Comparison of ENCODE assay signal across 8 mouse cellular contexts in genomic region chr7:25008635-25009034, GRCm38 (mm10). TPM values are rescaled to one million over a fixed set of nuclear protein-coding genes. Genes with fewer than 3 reads are reported as not detected.
DNase-seq lines count a peak whose midpoint lies in the region; ATAC-seq and TF ChIP-seq lines count a peak whose summit lies in the region.

No protein-coding gene starts in this region.

- no peak for TF ChIP-seq POLR2A in heart, adult 2 months (IDR thresholded peaks at IDR 0.05; ENCODE audit: insufficient read depth, low read depth, low read length)

- DNase-seq in heart, adult 2 months: peak; percentile 37 to 59
- DNase-seq in heart, adult 11 months: no peak
- peak; percentile 75 for DNase-seq in Muller cell, postnatal 12 days (ENCODE audit: inconsistent ontology term)
- DNase-seq in cerebellum, postnatal 36 days: peak; percentile 62 to 69
- DNase-seq in kidney, postnatal 25 days: peak; percentile 71 to 76
- DNase-seq in midbrain, embryonic 10.5 days (ENCODE audit: low spot score): peak; percentile 75
- DNase-seq in thymus, adult 18-20 months: peak; percentile 30 to 37

- WGBS in heart, adult 2 months: 2% methylated on average over 17 of the region's 17 CpGs
- WGBS in heart, embryonic 15.5 days: 2% methylated on average over 17 of the region's 17 CpGs
- WGBS in midbrain, embryonic 10.5 days: 2% methylated on average over 17 of the region's 17 CpGs

- no peaks in the 10 kb centered on the region for H3K79me2 ChIP-seq in heart, adult 2 months (replicated peaks; ENCODE audit: control insufficient read depth, insufficient read depth, low read length)

- H3K36me3 ChIP-seq in heart, adult 2 months (ENCODE audit: control insufficient read depth, insufficient read depth, low read length): no peaks in the 10 kb centered on the region
- H3K36me3 ChIP-seq in heart, embryonic 15.5 days: no peaks in the 10 kb centered on the region
- peaks cover 16% of the 10 kb centered on the region for H3K36me3 ChIP-seq in midbrain, embryonic 10.5 days

- H3K9ac ChIP-seq in heart, adult 2 months (ENCODE audit: low read depth, low read length): no peak overlapping the region
- H3K9ac ChIP-seq in heart, embryonic 15.5 days: no peak overlapping the region

- no peaks in the 10 kb centered on the region for H3K4me1 ChIP-seq in heart, adult 2 months (ENCODE audit: control insufficient read depth, insufficient read depth, low read length)
- peaks cover 33% of the 10 kb centered on the region for H3K4me1 ChIP-seq in heart, embryonic 15.5 days (replicated peaks)
- peaks cover 74% of the 10 kb centered on the region for H3K4me1 ChIP-seq in midbrain, embryonic 10.5 days

- peak overlapping the region; percentile 33 for H3K4me2 ChIP-seq in heart, embryonic 15.5 days

- no peak for TF ChIP-seq CTCF in heart, adult 2 months (IDR thresholded peaks at IDR 0.05)

- TF ChIP-seq EP300 in heart, adult 2 months (IDR thresholded peaks at IDR 0.05; ENCODE audit: insufficient read depth, low read depth, low read length): no peak

- intact Hi-C loops in heart, adult 2 months (cut with DNase I): no loop called here

- peaks cover 27% of the 10 kb centered on the region for H3K27me3 ChIP-seq in heart, adult 2 months (ENCODE audit: control insufficient read depth, insufficient read depth, low read length)
- H3K27me3 ChIP-seq in heart, embryonic 15.5 days: peaks cover 86% of the 10 kb centered on the region
- H3K27me3 ChIP-seq in midbrain, embryonic 10.5 days (ENCODE audit: low read depth, poor library complexity, severe bottlenecking): peaks cover 100% of the 10 kb centered on the region

- H3K4me3 ChIP-seq in heart, adult 2 months: no peak overlapping the region
- H3K4me3 ChIP-seq in heart, embryonic 15.5 days: 0 out of 2 replicates have a peak overlapping the region, but pooled peaks have one; percentile 2
- peak overlapping the region; percentile 58; the same call in 1 of the 2 replicates for H3K4me3 ChIP-seq in midbrain, embryonic 10.5 days

- ATAC-seq in heart, embryonic 15.5 days (replicated peaks; ENCODE audit: insufficient number of reproducible peaks, insufficient read depth, low FRiP score, low read depth): no peak

- H3K27ac ChIP-seq in heart, adult 2 months: no peak overlapping the region
- no peak overlapping the region for H3K27ac ChIP-seq in heart, embryonic 15.5 days
- H3K27ac ChIP-seq in midbrain, embryonic 10.5 days (replicated peaks): peak overlapping the region; percentile 75

- no peaks in the 10 kb centered on the region for H3K9me3 ChIP-seq in heart, embryonic 15.5 days (replicated peaks)
- H3K9me3 ChIP-seq in midbrain, embryonic 10.5 days (replicated peaks): no peaks in the 10 kb centered on the region

RNA-seq across cellular contexts. Expression of gene Atp1a3, which starts 2.9 kb away (rescaled TPM):
- total RNA-seq in heart, adult 2 months (2021): 1 to 10 TPM in 1 of 2 experiments, under 1 TPM in 1; 0.39 to 1.2 TPM
- 0.85 and 1.7 TPM in 2 replicates for polyA plus RNA-seq in heart, adult 2 months (2012; rRNA removed)
- polyA plus RNA-seq in heart, embryonic 15.5 days (2015; fragmentation: Nextera tagmentation; extraction: Ambion mirVana): 0.54 and 1.9 TPM in 2 replicates
- 11.1 and 27.0 TPM in 2 replicates for polyA plus RNA-seq in midbrain, embryonic 10.5 days (2016; fragmentation: Nextera tagmentation; extraction: Ambion mirVana)

RNA-seq across cellular contexts. Expression of gene Rabac1, which starts 36.1 kb away (rescaled TPM):
- total RNA-seq in heart, adult 2 months (2021): 100 to 1,000 TPM; 299 to 358 TPM
- polyA plus RNA-seq in heart, adult 2 months (2012; rRNA removed): 467 and 472 TPM in 2 replicates
- 211 and 225 TPM in 2 replicates for polyA plus RNA-seq in heart, embryonic 15.5 days (2015; fragmentation: Nextera tagmentation; extraction: Ambion mirVana)
- 89.0 and 109 TPM in 2 replicates for polyA plus RNA-seq in midbrain, embryonic 10.5 days (2016; fragmentation: Nextera tagmentation; extraction: Ambion mirVana)
